Mouse (Mus musculus) liver, postnatal 0 days (tissue): ENCODE measurements around the gene Bfsp2.

Experiments
- CTCF ChIP-seq: sonication (generic); IDR thresholded peaks from 2 replicates; pipeline ENCODE4 v1.5.1; 2016; ENCODE audit warnings: antibody characterized with exemption, low read depth
- EP300 ChIP-seq: IDR thresholded peaks from 2 replicates; pipeline ENCODE4 v1.6.1; 2016; ENCODE audit warnings: antibody characterized with exemption, low read depth, mild to moderate bottlenecking

GRCm38 (mm10) chr9:103480603-103481220 lies 492 bp upstream of the Bfsp2 start:
- TF ChIP-seq CTCF (no peak), EP300 (no peak)
